Mouse (Mus musculus): ENCODE measurements at regions not wholly inside any gene's neighbourhood (a gene's known extent, or its start where the extent isn't known, plus 50 kb on each side); places are given as distances from the start of the nearest gene placed in this dataset.

DNA sequence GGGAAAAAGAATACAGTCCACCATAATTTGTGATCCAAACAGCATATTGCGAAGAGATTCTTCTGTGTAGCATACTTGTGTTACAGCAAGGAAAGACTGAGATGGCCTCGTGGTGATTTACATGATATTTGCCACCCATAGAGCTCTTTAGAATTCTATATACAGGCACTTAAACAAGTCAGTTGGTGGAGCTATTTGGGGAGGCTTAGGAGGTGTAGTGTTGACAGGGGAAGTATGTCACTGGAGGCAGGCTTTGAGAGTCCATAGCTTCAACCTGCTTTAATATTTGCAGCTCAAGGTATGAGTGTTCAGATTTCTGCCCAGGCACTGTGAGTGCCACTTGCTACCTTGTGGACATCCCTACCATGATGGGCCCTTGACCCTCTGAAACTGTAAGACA lies 187.3 kb downstream of the Ostf1 start:
- H3K4me1 ChIP-seq (ENCODE audit: control insufficient read depth, insufficient read depth, low read length) = no peaks in the 10 kb centered on the region
- ATAC-seq (ENCODE audit: insufficient number of reproducible peaks, low FRiP score, low TSS enrichment, low read depth) (no peak), DNase-seq (ENCODE audit: low spot score) (no peak)
- no peak overlapping the region for H3K4me2 ChIP-seq (ENCODE audit: low read depth, severe bottlenecking)
- no peaks in the 10 kb centered on the region for H3K9me3 ChIP-seq (ENCODE audit: control insufficient read depth, low read length)
- H3K9ac ChIP-seq (ENCODE audit: low read length) = no peak overlapping the region
- H3K27me3 ChIP-seq (ENCODE audit: control insufficient read depth, insufficient read depth, low read length) = no peaks in the 10 kb centered on the region
- WGBS = 84% methylated on average over 2 of the region's 2 CpGs
- H3K27ac ChIP-seq (replicated peaks; ENCODE audit: low read depth, low read length) = no peak overlapping the region
- H3K4me3 ChIP-seq (ENCODE audit: low read depth, low read length) = no peak overlapping the region
- H3K36me3 ChIP-seq (ENCODE audit: control insufficient read depth, insufficient read depth, low read length) = no peaks in the 10 kb centered on the region

DNA sequence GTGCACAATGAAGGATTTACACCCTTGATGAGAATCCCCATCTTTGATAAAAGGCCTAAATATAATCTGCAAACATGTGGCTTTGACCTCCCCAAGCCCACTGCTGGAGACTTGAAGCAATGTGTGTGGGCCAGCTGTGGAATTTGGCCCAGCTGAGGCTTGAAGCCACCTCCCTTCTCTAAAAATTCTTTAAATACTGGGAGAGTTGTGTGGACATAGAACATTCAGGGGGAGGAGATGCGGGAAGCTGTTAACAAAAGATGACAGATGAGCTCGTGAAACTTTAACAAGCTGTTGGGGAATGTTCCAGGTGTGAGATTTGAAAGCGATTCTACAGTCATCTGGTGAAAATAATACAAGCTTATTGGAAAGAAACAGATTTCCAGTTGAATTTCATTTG lies 195.3 kb downstream of the Ostf1 start:
- Histone ChIP-seq H3K27me3 (ENCODE audit: control insufficient read depth, insufficient read depth, low read length) (no peaks in the 10 kb centered on the region), H3K4me3 (ENCODE audit: low read depth, low read length) (no peak overlapping the region), H3K27ac (replicated peaks; ENCODE audit: low read depth, low read length) (no peak overlapping the region), H3K4me1 (ENCODE audit: control insufficient read depth, insufficient read depth, low read length) (no peaks in the 10 kb centered on the region), H3K9ac (ENCODE audit: low read length) (no peak overlapping the region), H3K4me2 (ENCODE audit: low read depth, severe bottlenecking) (no peak overlapping the region), H3K36me3 (ENCODE audit: control insufficient read depth, insufficient read depth, low read length) (no peaks in the 10 kb centered on the region), H3K9me3 (ENCODE audit: control insufficient read depth, low read length) (no peaks in the 10 kb centered on the region)
- WGBS = 46% methylated on average over 3 of the region's 3 CpGs
- ATAC-seq (ENCODE audit: insufficient number of reproducible peaks, low FRiP score, low TSS enrichment, low read depth) (no peak), DNase-seq (ENCODE audit: low spot score) (peak; percentile 54)

DNA sequence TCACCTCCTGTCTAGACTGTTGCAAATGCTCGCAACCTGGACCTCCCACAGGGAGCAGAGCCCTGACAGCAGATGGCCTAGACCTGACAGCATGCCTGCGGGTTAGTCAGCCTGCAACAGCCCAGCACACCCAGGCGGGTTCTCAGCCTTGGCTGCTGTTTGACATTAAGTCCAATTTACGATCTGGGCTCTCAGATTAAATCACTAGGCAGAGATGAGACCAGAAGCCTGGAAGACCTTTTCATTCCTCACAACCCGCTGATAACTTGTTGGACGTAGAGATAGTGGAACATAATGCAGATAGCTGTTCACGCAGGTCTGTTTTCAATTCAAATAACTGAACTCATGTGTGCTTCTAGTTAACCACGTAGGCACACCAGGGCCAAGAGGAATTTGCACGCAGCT lies 211.2 kb downstream of the Ostf1 start:
- Histone ChIP-seq H3K27ac (replicated peaks; ENCODE audit: low read depth, low read length) (no peak overlapping the region), H3K9me3 (ENCODE audit: control insufficient read depth, low read length) (no peaks in the 10 kb centered on the region), H3K4me2 (ENCODE audit: low read depth, severe bottlenecking) (no peak overlapping the region), H3K4me1 (ENCODE audit: control insufficient read depth, insufficient read depth, low read length) (peaks cover 2% of the 10 kb centered on the region; the same call in 1 of the 2 replicates), H3K4me3 (ENCODE audit: low read depth, low read length) (no peak overlapping the region), H3K27me3 (ENCODE audit: control insufficient read depth, insufficient read depth, low read length) (no peaks in the 10 kb centered on the region), H3K9ac (ENCODE audit: low read length) (no peak overlapping the region), H3K36me3 (ENCODE audit: control insufficient read depth, insufficient read depth, low read length) (no peaks in the 10 kb centered on the region)
- ATAC-seq (ENCODE audit: insufficient number of reproducible peaks, low FRiP score, low TSS enrichment, low read depth) = no peak
- 19% methylated on average over 9 of the region's 9 CpGs for WGBS
- peak; percentile 68 for DNase-seq (ENCODE audit: low spot score)

DNA sequence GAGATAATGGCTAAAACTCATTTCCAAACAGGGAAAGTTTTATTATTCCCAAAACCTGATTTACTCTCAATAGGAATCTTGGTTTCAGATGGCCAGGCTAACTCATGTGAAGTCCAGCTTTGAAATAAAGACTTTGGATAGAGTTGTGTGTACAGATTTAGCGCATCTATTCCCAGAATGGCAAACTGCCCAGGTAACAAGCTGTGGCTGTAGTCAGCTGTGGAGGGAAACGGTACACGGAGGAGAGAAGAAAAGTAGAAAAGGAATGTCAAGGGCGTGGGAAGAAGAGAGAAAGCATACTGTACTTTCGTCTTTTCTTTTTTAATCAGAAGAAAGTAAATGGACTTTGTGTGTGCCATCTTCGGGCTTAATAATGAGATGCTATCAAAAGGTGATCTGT lies 213.1 kb downstream of the Ostf1 start:
- no peak for DNase-seq (ENCODE audit: low spot score)
- WGBS = 93% methylated on average over 6 of the region's 6 CpGs
- Histone ChIP-seq H3K9ac (ENCODE audit: low read length) (no peak overlapping the region), H3K27me3 (ENCODE audit: control insufficient read depth, insufficient read depth, low read length) (no peaks in the 10 kb centered on the region), H3K27ac (replicated peaks; ENCODE audit: low read depth, low read length) (no peak overlapping the region), H3K36me3 (ENCODE audit: control insufficient read depth, insufficient read depth, low read length) (no peaks in the 10 kb centered on the region), H3K9me3 (ENCODE audit: control insufficient read depth, low read length) (no peaks in the 10 kb centered on the region), H3K4me1 (ENCODE audit: control insufficient read depth, insufficient read depth, low read length) (peaks cover 2% of the 10 kb centered on the region; the same call in 1 of the 2 replicates), H3K4me3 (ENCODE audit: low read depth, low read length) (no peak overlapping the region), H3K4me2 (ENCODE audit: low read depth, severe bottlenecking) (no peak overlapping the region)
- no peak for ATAC-seq (ENCODE audit: insufficient number of reproducible peaks, low FRiP score, low TSS enrichment, low read depth)

DNA sequence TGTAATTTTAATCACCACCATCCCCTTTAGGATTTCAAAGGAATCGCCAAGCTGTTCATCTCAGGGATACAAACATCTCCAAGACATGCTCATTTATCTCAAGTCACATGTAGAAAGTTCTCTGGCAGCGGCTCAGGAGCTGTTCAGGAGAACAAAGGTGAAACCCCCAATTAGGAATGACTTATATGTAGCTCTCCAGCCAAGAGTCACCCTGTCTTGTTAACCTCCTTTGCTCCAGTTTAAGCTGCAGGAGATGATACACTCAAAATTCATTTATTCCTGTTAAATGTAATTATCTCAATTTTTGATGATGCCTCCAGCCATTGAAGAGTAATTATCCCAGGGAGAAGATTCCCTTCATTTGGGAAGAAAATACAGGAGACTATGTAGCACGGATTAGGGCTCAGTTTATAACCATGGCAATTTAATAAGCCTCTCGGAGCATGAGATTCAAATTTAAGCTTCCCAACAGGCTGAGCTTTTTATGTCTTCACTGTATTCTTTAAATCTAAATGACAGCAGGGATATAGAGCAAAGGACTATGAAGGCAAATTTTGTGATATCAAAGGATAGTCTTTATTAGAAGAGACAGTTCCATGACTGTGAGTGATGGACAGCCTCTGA lies 254.0 kb downstream of the Ostf1 start:
- Histone ChIP-seq H3K9me3 (ENCODE audit: control insufficient read depth, low read length) (no peaks in the 10 kb centered on the region), H3K4me3 (ENCODE audit: low read depth, low read length) (no peak overlapping the region), H3K4me1 (ENCODE audit: control insufficient read depth, insufficient read depth, low read length) (no peaks in the 10 kb centered on the region), H3K4me2 (ENCODE audit: low read depth, severe bottlenecking) (no peak overlapping the region), H3K27ac (replicated peaks; ENCODE audit: low read depth, low read length) (no peak overlapping the region), H3K27me3 (ENCODE audit: control insufficient read depth, insufficient read depth, low read length) (no peaks in the 10 kb centered on the region), H3K9ac (ENCODE audit: low read length) (no peak overlapping the region), H3K36me3 (ENCODE audit: control insufficient read depth, insufficient read depth, low read length) (no peaks in the 10 kb centered on the region)
- no peak for DNase-seq (ENCODE audit: low spot score)
- 72% methylated on average over 4 of the region's 4 CpGs for WGBS
- ATAC-seq (ENCODE audit: insufficient number of reproducible peaks, low FRiP score, low TSS enrichment, low read depth) = no peak

DNA sequence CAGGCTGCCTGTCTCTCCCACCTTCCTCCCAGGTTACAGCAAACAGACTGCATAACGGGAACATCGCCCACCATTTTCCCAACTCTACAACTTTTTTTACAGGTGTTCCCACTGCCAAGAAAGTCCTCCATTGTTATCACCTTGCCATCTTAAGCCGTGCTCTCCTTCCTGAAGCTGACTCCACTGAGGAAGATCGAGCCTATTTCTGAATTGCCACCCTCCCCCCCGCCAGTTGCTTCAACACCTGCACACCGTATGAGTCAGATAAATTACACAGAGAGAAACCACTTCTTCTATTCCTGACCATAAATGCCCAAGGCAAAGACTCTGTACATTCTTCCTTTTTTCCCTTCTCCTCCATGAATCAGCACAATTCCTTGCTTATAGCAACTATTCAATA lies 263.0 kb downstream of the Ostf1 start:
- no peaks in the 10 kb centered on the region for H3K4me1 ChIP-seq (ENCODE audit: control insufficient read depth, insufficient read depth, low read length)
- no peak overlapping the region for H3K27ac ChIP-seq (replicated peaks; ENCODE audit: low read depth, low read length)
- no peak overlapping the region for H3K4me3 ChIP-seq (ENCODE audit: low read depth, low read length)
- H3K9me3 ChIP-seq (ENCODE audit: control insufficient read depth, low read length) = no peaks in the 10 kb centered on the region
- no peak for DNase-seq (ENCODE audit: low spot score)
- H3K27me3 ChIP-seq (ENCODE audit: control insufficient read depth, insufficient read depth, low read length) = no peaks in the 10 kb centered on the region
- H3K4me2 ChIP-seq (ENCODE audit: low read depth, severe bottlenecking) = no peak overlapping the region
- ATAC-seq (ENCODE audit: insufficient number of reproducible peaks, low FRiP score, low TSS enrichment, low read depth) = no peak
- WGBS = 89% methylated on average over 6 of the region's 6 CpGs
- no peak overlapping the region for H3K9ac ChIP-seq (ENCODE audit: low read length)
- no peaks in the 10 kb centered on the region for H3K36me3 ChIP-seq (ENCODE audit: control insufficient read depth, insufficient read depth, low read length)

DNA sequence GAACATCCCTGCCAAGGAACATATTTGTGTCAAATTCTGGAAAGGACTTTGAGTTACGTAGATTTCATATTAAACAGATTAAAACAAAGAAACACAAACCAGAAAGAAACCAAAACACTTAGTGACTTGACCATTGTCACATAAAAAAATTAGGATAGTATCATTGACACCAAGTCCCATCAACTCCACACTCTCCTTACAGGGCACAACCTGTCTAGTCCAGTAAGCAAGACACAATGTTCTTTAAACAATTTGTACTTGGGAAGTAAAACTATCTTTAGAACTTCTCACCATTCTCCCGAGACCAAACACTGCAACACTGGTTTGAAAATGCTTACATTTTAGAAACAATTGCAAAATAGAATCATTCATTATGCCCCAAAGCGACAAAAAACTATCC lies 277.7 kb downstream of the Ostf1 start:
- 92% methylated on average over 3 of the region's 3 CpGs for WGBS

DNA sequence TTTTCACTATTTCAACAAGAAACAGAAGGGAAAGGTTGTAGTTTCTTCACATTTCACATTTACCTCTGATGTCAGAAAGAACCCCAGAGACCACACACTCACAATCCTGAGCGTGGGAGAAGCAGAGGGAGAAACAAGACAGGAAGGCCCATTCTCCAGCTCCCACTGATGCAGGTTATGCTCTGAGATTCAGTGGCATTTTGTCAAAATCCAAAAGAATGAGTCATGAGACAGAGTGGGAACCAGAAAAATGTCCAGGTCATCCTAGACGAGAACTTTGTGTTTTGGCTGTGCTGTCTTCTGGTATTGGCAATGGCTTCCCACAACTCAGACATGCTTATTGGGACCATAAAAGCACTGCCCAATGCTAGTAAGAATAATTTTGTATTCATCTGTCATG lies 285.9 kb downstream of the Ostf1 start:
- WGBS = 90% methylated on average over 2 of the region's 2 CpGs

More for the DNA sequence above, 277.7 kb downstream of the Ostf1 start:
- no peak overlapping the region for H3K4me3 ChIP-seq (ENCODE audit: low read depth, low read length)
- H3K36me3 ChIP-seq (ENCODE audit: control insufficient read depth, insufficient read depth, low read length) = no peaks in the 10 kb centered on the region
- no peak overlapping the region for H3K9ac ChIP-seq (ENCODE audit: low read length)
- no peak for ATAC-seq (ENCODE audit: insufficient number of reproducible peaks, low FRiP score, low TSS enrichment, low read depth)
- H3K27ac ChIP-seq (replicated peaks; ENCODE audit: low read depth, low read length) = no peak overlapping the region
- H3K4me2 ChIP-seq (ENCODE audit: low read depth, severe bottlenecking) = no peak overlapping the region
- no peak for DNase-seq (ENCODE audit: low spot score)
- H3K27me3 ChIP-seq (ENCODE audit: control insufficient read depth, insufficient read depth, low read length) = no peaks in the 10 kb centered on the region
- H3K9me3 ChIP-seq (ENCODE audit: control insufficient read depth, low read length) = no peaks in the 10 kb centered on the region
- H3K4me1 ChIP-seq (ENCODE audit: control insufficient read depth, insufficient read depth, low read length) = no peaks in the 10 kb centered on the region

DNA sequence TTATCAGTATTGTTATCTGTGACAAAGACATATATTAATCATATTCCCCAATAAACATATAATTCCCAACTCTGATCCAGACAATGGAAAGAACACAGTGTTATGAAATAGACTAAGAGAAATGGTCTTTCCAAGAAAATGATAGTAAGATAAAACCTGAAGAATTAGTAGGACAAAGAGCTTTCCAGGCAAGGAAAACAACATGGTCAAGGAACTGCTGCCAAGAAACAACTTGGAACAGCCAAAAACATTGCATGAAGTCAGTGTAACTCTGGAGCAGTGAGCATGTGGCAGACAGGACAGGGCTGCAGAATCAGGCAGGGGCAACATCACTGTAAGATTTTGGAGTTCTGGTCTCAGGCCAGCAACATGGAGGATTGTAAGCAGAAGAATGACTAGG lies 288.0 kb downstream of the Ostf1 start:
- Histone ChIP-seq H3K36me3 (ENCODE audit: control insufficient read depth, insufficient read depth, low read length) (no peaks in the 10 kb centered on the region), H3K4me3 (ENCODE audit: low read depth, low read length) (no peak overlapping the region), H3K4me2 (ENCODE audit: low read depth, severe bottlenecking) (no peak overlapping the region), H3K9me3 (ENCODE audit: control insufficient read depth, low read length) (no peaks in the 10 kb centered on the region), H3K9ac (ENCODE audit: low read length) (no peak overlapping the region), H3K27ac (replicated peaks; ENCODE audit: low read depth, low read length) (no peak overlapping the region), H3K4me1 (ENCODE audit: control insufficient read depth, insufficient read depth, low read length) (no peaks in the 10 kb centered on the region), H3K27me3 (ENCODE audit: control insufficient read depth, insufficient read depth, low read length) (no peaks in the 10 kb centered on the region)
- DNase-seq (ENCODE audit: low spot score) (no peak), ATAC-seq (ENCODE audit: insufficient number of reproducible peaks, low FRiP score, low TSS enrichment, low read depth) (no peak)

More for the DNA sequence above, 285.9 kb downstream of the Ostf1 start:
- Histone ChIP-seq H3K36me3 (ENCODE audit: control insufficient read depth, insufficient read depth, low read length) (no peaks in the 10 kb centered on the region), H3K27ac (replicated peaks; ENCODE audit: low read depth, low read length) (no peak overlapping the region), H3K9me3 (ENCODE audit: control insufficient read depth, low read length) (no peaks in the 10 kb centered on the region), H3K4me2 (ENCODE audit: low read depth, severe bottlenecking) (no peak overlapping the region), H3K9ac (ENCODE audit: low read length) (no peak overlapping the region), H3K27me3 (ENCODE audit: control insufficient read depth, insufficient read depth, low read length) (no peaks in the 10 kb centered on the region), H3K4me1 (ENCODE audit: control insufficient read depth, insufficient read depth, low read length) (no peaks in the 10 kb centered on the region), H3K4me3 (ENCODE audit: low read depth, low read length) (no peak overlapping the region)
- no peak for ATAC-seq (ENCODE audit: insufficient number of reproducible peaks, low FRiP score, low TSS enrichment, low read depth)
- no peak for DNase-seq (ENCODE audit: low spot score)
